Mouse (Mus musculus): ENCODE data around the gene Klhdc4. TPM values are rescaled to one million over a fixed set of nuclear protein-coding genes. Genes with fewer than 3 reads are reported as not detected.

The Klhdc4 gene
- total RNA-seq (2021): 10 to 100 TPM; 28.8 to 32.1 TPM
- long read RNA-seq, transcript Klhdc4-201 (12 exons, 2,078 nt): major isoform, 21 of 31 reads
- long read RNA-seq, partial matches to known transcripts: 4 of 31 reads
- long read RNA-seq, other reads (novel, unspliced or antisense): 6 of 31 reads

- DNase-seq (ENCODE audit: low spot score in 2 of 2): peak; percentile 95 to 96
Measured at GRCm38 (mm10) chr8:121829048-121829776, at the start of gene Klhdc4. Gene Klhdc4 (minus strand): TSS chr8:121829569.

DNA sequence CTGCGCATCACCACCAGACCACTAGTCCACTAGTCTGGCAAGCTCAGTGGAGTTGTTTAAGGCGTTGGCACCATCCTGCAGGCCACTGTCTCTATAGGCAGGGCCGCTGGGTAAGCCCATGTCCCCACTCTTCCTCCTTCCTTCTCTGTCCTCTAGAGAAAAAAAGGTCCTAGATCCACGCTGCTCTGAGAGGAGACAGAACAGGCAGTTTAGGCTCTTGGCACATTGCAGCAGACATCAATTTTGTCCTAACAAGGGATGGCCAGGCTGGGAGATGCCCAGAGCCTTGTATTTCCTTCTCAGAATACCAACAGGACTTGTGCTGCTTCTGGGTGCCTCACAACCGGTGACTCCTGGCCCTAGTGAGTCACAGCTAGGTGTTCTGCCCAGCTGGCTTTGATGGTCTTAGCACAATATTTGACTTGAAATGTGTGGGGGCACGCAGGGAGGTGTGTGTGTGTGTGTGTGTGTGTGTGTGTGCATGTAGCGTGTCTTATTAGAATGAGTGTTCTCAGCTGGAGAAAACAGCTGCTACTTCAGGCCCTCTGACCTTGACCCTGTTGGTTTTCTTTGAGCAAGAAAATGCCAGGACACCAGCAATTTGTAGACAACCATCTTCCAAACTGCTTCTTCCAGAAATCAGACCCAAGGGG lies 48.6 kb upstream of the Klhdc4 start:
- no peak for DNase-seq (ENCODE audit: low spot score in 2 of 2)

DNA sequence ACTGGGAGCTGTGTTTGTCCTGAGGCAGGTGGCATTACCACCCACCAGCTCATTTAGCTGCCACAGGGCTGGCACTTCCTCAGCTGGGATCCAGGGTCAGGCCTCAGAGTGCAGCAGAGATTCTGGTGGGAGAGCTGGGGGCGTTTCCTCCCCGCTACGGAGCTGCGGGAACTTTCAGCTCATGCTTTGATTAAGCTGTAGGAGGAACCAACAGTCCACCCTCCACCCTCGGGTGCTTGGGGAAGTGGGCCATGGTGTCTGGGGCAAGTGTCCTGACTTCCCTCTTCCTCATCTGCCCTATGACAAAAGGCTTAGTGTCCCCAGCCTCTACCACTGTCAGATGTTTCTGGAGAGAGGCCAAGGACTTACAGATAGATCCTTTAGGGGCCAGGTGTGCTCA lies 47.8 kb upstream of the Klhdc4 start:
- DNase-seq (ENCODE audit: low spot score in 2 of 2): no peak

DNA sequence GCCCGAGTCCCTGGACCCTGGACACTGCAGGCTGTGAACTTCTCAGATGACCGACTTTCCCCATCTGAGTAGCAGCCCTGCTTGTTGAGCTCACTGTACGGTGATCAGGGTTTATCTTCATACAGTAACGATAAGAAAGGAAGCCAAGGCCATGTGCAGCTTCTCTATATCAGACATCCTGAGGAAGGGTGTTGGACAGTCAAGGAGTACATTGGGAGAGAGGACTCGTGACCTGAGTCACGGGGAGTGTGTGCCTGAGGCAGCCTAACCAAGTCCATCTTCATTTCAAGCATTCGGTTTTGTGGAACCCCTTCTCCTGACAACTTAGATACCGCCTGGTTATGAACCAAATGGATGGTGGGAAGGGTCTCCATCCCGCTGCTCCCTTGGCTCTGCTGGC lies 46.1 kb upstream of the Klhdc4 start:
- no peak for DNase-seq (ENCODE audit: low spot score in 2 of 2)

DNA sequence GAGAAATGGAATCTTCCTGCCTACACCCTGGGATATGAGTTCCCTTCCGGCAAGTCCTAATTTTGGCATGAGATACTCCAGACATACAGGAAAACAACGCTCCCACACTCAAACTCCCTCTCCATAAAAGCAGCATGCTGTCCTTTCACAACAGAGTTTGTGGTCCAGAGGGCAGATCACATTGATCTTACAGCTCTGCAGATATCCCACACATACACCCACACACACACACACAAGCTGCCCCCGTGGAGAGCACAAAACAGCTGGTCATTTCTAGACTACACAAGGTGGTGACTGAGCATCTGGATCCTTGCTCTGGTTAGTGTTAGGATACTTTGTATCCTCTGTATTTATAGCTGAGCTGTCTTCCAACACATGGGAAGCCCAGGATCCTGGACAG lies 45.7 kb upstream of the Klhdc4 start:
- no peak for DNase-seq (ENCODE audit: low spot score in 2 of 2)

- peak in 1 of 2 experiments; percentile 56 for DNase-seq (ENCODE audit: low spot score in 2 of 2)
Measured at GRCm38 (mm10) chr8:121874031-121874430, 44.7 kb upstream of the Klhdc4 start.

- no peak for DNase-seq (ENCODE audit: low spot score in 2 of 2)
Measured at GRCm38 (mm10) chr8:121871833-121872440, 42.6 kb upstream of the Klhdc4 start.

DNA sequence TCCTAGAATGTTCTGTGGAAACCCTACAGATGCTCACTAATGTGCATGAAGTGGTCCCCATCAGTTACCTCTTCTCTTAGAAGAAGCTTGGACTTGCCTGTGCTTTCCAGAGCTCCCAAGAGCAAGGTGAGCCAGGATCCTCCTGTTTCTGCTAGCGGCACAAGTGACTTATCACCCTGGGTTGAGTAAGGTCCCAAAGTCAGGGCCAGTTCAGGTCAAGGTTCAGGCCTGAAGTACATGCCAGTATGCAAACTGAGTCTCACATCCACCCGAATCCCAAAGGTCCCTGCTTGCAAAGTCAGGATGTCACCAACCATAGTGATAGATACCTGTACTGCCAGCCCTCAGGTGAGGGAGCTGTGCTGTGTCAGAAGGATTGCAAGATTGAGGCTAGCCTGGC lies 40.8 kb upstream of the Klhdc4 start:
- no peak for DNase-seq (ENCODE audit: low spot score in 2 of 2)

DNA sequence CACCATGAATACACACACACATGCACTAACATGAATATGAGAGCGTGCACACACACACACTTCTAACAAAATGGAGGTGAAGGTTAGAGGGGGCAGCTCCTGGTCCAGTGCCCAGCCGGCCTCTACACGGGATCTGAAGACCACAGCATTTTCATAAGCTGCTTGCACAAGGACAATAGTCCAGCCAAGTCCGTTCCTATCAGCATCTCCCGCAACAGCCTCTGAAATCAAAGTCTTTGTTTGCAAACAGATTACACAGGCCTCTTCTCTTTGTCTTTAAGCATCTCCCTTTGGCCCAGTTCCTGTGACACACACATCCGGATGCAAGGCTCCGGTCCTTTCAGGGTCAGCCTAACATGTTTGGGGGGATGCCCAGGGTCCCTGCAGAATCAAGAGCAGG lies 39.5 kb upstream of the Klhdc4 start:
- no peak for DNase-seq (ENCODE audit: low spot score in 2 of 2)

DNA sequence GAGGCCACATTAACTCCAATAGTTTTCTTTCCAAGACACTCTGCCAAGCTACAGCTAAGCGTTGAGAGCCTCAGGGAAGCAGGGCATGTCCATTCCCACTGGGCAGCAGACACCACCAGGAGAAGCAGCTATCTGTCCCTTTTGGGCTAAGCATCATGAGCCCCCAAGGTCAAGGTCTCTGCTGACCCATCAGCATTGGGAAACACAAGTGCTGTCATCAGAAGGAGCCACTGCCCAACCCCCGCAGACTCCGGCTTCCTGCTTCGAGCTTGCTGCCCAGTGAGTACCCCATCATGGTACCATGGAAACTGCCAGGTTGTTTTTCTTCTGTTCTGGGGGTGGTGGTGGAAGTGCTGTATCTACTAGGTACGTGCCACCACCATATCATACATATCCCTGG lies 38.8 kb upstream of the Klhdc4 start:
- DNase-seq (ENCODE audit: low spot score in 2 of 2): peak in 1 of 2 experiments; percentile 3

GRCm38 (mm10) chr8:121865356-121865755 lies 36.0 kb upstream of the Klhdc4 start:
- no peak for DNase-seq (ENCODE audit: low spot score in 2 of 2)

GRCm38 (mm10) chr8:121861806-121862548 lies 32.6 kb upstream of the Klhdc4 start:
- no peak for DNase-seq (ENCODE audit: low spot score in 2 of 2)

DNA sequence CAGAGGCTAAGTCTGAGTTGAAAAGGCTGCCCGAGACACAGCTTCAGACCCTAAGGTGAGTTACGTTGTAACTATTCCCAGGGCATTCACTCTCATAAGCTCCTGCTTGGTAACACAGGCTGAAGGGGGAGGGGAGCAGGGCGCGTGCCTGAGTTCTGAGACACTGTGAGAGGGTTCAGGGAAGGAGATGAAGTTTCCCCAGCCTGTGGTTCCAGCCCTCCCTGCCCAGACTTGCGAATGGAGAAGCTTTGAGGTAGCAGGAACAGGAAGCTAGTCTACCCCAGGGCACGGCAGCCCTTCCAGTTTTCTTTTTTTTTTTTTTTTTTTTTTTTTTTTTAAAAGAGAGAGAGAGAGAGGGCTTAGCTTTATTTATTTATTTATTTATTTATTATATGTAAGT lies 31.9 kb upstream of the Klhdc4 start:
- DNase-seq (ENCODE audit: low spot score in 2 of 2): no peak

GRCm38 (mm10) chr8:121857747-121858146 lies 28.4 kb upstream of the Klhdc4 start:
- DNase-seq (ENCODE audit: low spot score in 2 of 2): no peak

GRCm38 (mm10) chr8:121857331-121857730 lies 28.0 kb upstream of the Klhdc4 start:
- DNase-seq (ENCODE audit: low spot score in 2 of 2): no peak

- no peak for DNase-seq (ENCODE audit: low spot score in 2 of 2)
Measured at GRCm38 (mm10) chr8:121856071-121856746, 26.8 kb upstream of the Klhdc4 start.

- no peak for DNase-seq (ENCODE audit: low spot score in 2 of 2)
Measured at GRCm38 (mm10) chr8:121853586-121853985, 24.2 kb upstream of the Klhdc4 start.

GRCm38 (mm10) chr8:121852464-121852863 lies 23.1 kb upstream of the Klhdc4 start:
- DNase-seq (ENCODE audit: low spot score in 2 of 2): no peak

DNA sequence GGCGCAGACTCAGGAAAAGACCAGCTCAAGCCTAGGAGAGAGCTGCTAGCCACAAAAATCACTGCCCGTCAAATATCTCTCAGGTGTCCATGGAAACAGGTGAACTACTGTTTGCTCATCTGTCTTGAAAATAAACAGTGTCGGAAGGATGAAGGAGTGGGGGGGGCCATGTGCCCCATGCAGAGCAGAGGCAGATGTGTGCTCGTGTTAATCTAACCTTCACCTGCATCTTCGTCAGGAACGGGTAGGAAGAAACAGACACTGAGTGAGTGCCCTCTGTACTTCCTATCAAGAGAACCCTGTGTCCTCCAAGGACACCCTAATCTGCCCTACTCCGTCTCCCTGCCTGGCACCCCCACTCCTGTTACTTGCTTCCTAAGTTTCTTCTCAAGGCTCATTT lies 22.3 kb upstream of the Klhdc4 start:
- no peak for DNase-seq (ENCODE audit: low spot score in 2 of 2)

- peak; percentile 99 to 100 for DNase-seq (ENCODE audit: low spot score in 2 of 2)
Measured at GRCm38 (mm10) chr8:121850821-121851470, 21.6 kb upstream of the Klhdc4 start.

Data from layer of hippocampus, postnatal 10 days (tissue).